Comparison of ENCODE assay signal across 9 mouse cellular contexts in the genomic region with DNA sequence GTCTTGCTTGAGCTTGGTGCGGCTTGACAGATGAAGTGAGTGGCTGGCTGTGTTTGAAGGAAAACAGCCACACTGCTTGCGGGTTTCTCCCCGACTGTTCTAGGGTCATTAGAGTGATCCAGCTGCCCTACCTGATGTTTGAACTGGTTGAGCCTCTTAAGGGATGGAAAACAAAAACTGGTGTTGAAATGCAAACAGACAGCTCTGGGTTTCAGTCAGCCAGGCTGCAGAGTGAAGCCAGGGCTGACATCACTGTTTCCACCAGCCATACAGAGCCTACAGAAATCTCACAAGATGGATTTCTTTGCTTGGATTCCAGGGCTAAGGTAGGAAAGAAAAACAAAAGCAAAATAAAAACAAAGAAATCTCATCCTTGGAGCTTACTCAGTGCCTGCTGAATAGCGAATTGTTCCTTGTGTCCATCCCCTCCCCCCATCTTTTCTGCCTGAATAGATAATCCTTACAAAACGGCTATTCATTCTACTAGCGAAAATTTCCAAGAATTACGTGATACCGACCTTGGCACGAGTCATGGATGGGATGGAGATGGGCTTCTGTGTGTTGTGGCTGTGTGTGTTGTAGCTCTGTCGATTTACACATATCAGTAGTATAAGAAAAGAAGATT. TPM values are rescaled to one million over a fixed set of nuclear protein-coding genes. Genes with fewer than 3 reads are reported as not detected.
DNase-seq lines count a peak whose midpoint lies in the region; ATAC-seq and TF ChIP-seq lines count a peak whose summit lies in the region.
"Had no signal": no experiment of that assay in that cellular context is flagged by ENCODE, and none has a peak within 500 bp of the region (broad histone marks: within the 10 kb centered on the region; RNA-seq: fewer than 3 reads in every experiment).

No protein-coding gene starts in this region.

- no peak for TF ChIP-seq CTCF in CH12.LX (conservative IDR thresholded peaks at IDR 0.05 in 1 of 2, IDR thresholded peaks at IDR 0.05 in 1 of 2; ENCODE audit: low read depth in 2 of 2, low read length in 2 of 2)
- TF ChIP-seq CTCF in liver, postnatal 0 days (IDR thresholded peaks at IDR 0.05; ENCODE audit: low read depth), result no peak
- TF ChIP-seq CTCF in intestine, postnatal 0 days (IDR thresholded peaks at IDR 0.05; ENCODE audit: low read depth), result no peak

- H3K36me3 ChIP-seq in CH12.LX (replicated peaks in 1 of 2; ENCODE audit: control insufficient read depth in 1 of 2, insufficient read depth in 1 of 2, low read length in 1 of 2), result peaks cover 0 to 3% of the 10 kb centered on the region in 2 experiments
- H3K36me3 ChIP-seq in liver, postnatal 0 days (replicated peaks; ENCODE audit: insufficient read depth, low read length), result no peaks in the 10 kb centered on the region
- H3K36me3 ChIP-seq in intestine, postnatal 0 days (ENCODE audit: control insufficient read depth, insufficient read depth), result no peaks in the 10 kb centered on the region

- DNase-seq in embryo, embryonic 10 days (ENCODE audit: low spot score), result peak; percentile 27
- no peak for DNase-seq in embryo, embryonic 9.5 days (ENCODE audit: extremely low spot score)
- DNase-seq in CH12.LX (ENCODE audit: extremely low read depth), result peak; percentile 70
- peak; percentile 35 for DNase-seq in forelimb bud, embryonic 11.5 days (ENCODE audit: low read depth, low spot score)
- DNase-seq in liver, postnatal 0 days, result peak; percentile 24
- no peak for DNase-seq in thymus, postnatal 36 days
- no peak for DNase-seq in ovary, postnatal 36 days (ENCODE audit: low spot score)
- DNase-seq: heart, postnatal 10 days had no signal

- peak overlapping the region; percentile 52 for H3K9ac ChIP-seq in CH12.LX (ENCODE audit: insufficient read depth, low read depth)
- H3K9ac ChIP-seq in liver, postnatal 0 days (replicated peaks), result 0 out of 2 replicates have a peak overlapping the region, but pooled peaks have one; percentile 8
- no peak overlapping the region for H3K9ac ChIP-seq in intestine, postnatal 0 days (ENCODE audit: low read depth, low read length)

- peak overlapping the region; percentile 61 for H3K4me2 ChIP-seq in CH12.LX (ENCODE audit: insufficient read depth, low read depth, poor library complexity, severe bottlenecking)
- peak overlapping the region; percentile 51 for H3K4me2 ChIP-seq in liver, postnatal 0 days (ENCODE audit: low read depth, low read length)
- H3K4me2 ChIP-seq in intestine, postnatal 0 days (replicated peaks; ENCODE audit: low read depth), result no peak overlapping the region

- TF ChIP-seq POLR2A in CH12.LX (IDR thresholded peaks at IDR 0.05; ENCODE audit: low read depth, low read length), result peak; percentile 43; the same call in 1 of the 2 replicates

- TF ChIP-seq EP300 in CH12.LX (IDR thresholded peaks at IDR 0.05; ENCODE audit: low read length), result peak; percentile 92
- no peak for TF ChIP-seq EP300 in liver, postnatal 0 days (IDR thresholded peaks at IDR 0.05; ENCODE audit: low read depth)

- peaks cover 24 to 47% of the 10 kb centered on the region in 2 experiments for H3K4me1 ChIP-seq in CH12.LX (ENCODE audit: control insufficient read depth in 1 of 2, insufficient read depth in 2 of 2)
- peaks cover 17% of the 10 kb centered on the region for H3K4me1 ChIP-seq in liver, postnatal 0 days (ENCODE audit: insufficient read depth)
- H3K4me1 ChIP-seq in intestine, postnatal 0 days (replicated peaks; ENCODE audit: control insufficient read depth, insufficient read depth, low read length), result no peaks in the 10 kb centered on the region

- 40% methylated on average over 10 of the region's 10 CpGs for WGBS in liver, postnatal 0 days (ENCODE audit: insufficient replicate concordance)
- 32% methylated on average over 10 of the region's 10 CpGs for WGBS in intestine, postnatal 0 days

- peaks cover 4% of the 10 kb centered on the region; the same call in 1 of the 2 replicates for H3K79me2 ChIP-seq in CH12.LX (replicated peaks; ENCODE audit: control insufficient read depth, extremely low read depth, insufficient read depth, poor library complexity, severe bottlenecking)

- peak overlapping the region; percentile 43 to 67 (median 50) for H3K4me3 ChIP-seq in CH12.LX (replicated peaks in 1 of 3; ENCODE audit: low read depth in 2 of 3, low read length in 2 of 3, poor library complexity in 1 of 3)
- H3K4me3 ChIP-seq in liver, postnatal 0 days (ENCODE audit: low read depth, low read length), result peak overlapping the region; percentile 20
- no peak overlapping the region for H3K4me3 ChIP-seq in intestine, postnatal 0 days (ENCODE audit: low read depth, low read length)

- in situ Hi-C loops in CH12.LX (cut with MboI; ENCODE audit: low pct_ligation_motif_present, low pct_unique_long_range_greater_than_20kb, low sequenced_read_pairs), result no loop called here

- peak; percentile 86 for ATAC-seq in liver, postnatal 0 days
- no peak for ATAC-seq in intestine, postnatal 0 days

- no peaks in the 10 kb centered on the region for H3K27me3 ChIP-seq in CH12.LX (replicated peaks)
- H3K27me3 ChIP-seq in liver, postnatal 0 days (ENCODE audit: insufficient read depth, low read length), result no peaks in the 10 kb centered on the region
- H3K27me3 ChIP-seq in intestine, postnatal 0 days (replicated peaks; ENCODE audit: control insufficient read depth, insufficient read depth, low read length), result no peaks in the 10 kb centered on the region

- dilution Hi-C loops in CH12.LX (cut with MboI; ENCODE audit: extremely low pct_ligation_motif_present, extremely low pct_unique_long_range_greater_than_20kb, low sequenced_read_pairs), result no loop called here

- no peaks in the 10 kb centered on the region for H3K9me3 ChIP-seq in CH12.LX (replicated peaks; ENCODE audit: low read length)
- H3K9me3 ChIP-seq in liver, postnatal 0 days (ENCODE audit: low read length), result no peaks in the 10 kb centered on the region
- H3K9me3 ChIP-seq in intestine, postnatal 0 days (ENCODE audit: control insufficient read depth), result no peaks in the 10 kb centered on the region

- peak overlapping the region; percentile 37; the same call in 1 of the 2 replicates for H3K27ac ChIP-seq in CH12.LX (ENCODE audit: insufficient read depth, low read depth)
- peak overlapping the region; percentile 74 for H3K27ac ChIP-seq in liver, postnatal 0 days (ENCODE audit: low read depth)
- no peak overlapping the region for H3K27ac ChIP-seq in intestine, postnatal 0 days (ENCODE audit: low read depth, low read length)

- no peak; the same call in 1 of the 2 replicates for TF ChIP-seq RAD21 in CH12.LX (IDR thresholded peaks at IDR 0.05; ENCODE audit: low read depth, low read length)

TF ChIP-seq in CH12.LX, 34 proteins besides CTCF, POLR2A, EP300 and RAD21 (continues in another document):
- TF ChIP-seq USF2 (conservative IDR thresholded peaks at IDR 0.05; ENCODE audit: low read depth, low read length) (no peak), ZMIZ1 (IDR thresholded peaks at IDR 0.05; ENCODE audit: low read depth, low read length) (0 out of 2 replicates have a peak, but pooled peaks have one; percentile 54), TBP (conservative IDR thresholded peaks at IDR 0.05; ENCODE audit: low read depth, low read length) (no peak), BHLHE40 (IDR thresholded peaks at IDR 0.05; ENCODE audit: low read depth, low read length) (peak; percentile 54), POLR2AphosphoS2 (IDR thresholded peaks at IDR 0.05; ENCODE audit: low read depth, low read length) (no peak), JUN (IDR thresholded peaks at IDR 0.05; ENCODE audit: insufficient read depth, low read depth, low read length) (peak; percentile 97), IRF4 (IDR thresholded peaks at IDR 0.05; ENCODE audit: low read depth, low read length) (peak; percentile 92), ELF1 (IDR thresholded peaks at IDR 0.05; ENCODE audit: low read depth, low read length) (no peak), UBTF (IDR thresholded peaks at IDR 0.05; ENCODE audit: low read depth, low read length) (no peak), HCFC1 (IDR thresholded peaks at IDR 0.05; ENCODE audit: low read depth, low read length) (no peak; the same call in 1 of the 2 replicates), ETS1 (conservative IDR thresholded peaks at IDR 0.05; ENCODE audit: low read depth, low read length) (peak; percentile 78), CHD1 (IDR thresholded peaks at IDR 0.05; ENCODE audit: low read depth, low read length) (no peak; the same call in 1 of the 2 replicates), ZNF384 (IDR thresholded peaks at IDR 0.05; ENCODE audit: low read depth, low read length) (no peak), ZC3H11A (IDR thresholded peaks at IDR 0.05; ENCODE audit: low read depth, low read length) (no peak), MAZ (IDR thresholded peaks at IDR 0.05; ENCODE audit: low read depth, low read length) (no peak), RCOR1 (conservative IDR thresholded peaks at IDR 0.05; ENCODE audit: low read depth, low read length) (peak; percentile 47; the same call in 1 of the 2 replicates), MAFK (IDR thresholded peaks at IDR 0.05; ENCODE audit: insufficient replicate concordance, low read length) (peak; percentile 13; the same call in 1 of the 2 replicates), SIN3A (IDR thresholded peaks at IDR 0.05; ENCODE audit: low read length) (peak; percentile 64; the same call in 1 of the 2 replicates), ZKSCAN1 (IDR thresholded peaks at IDR 0.05; ENCODE audit: borderline replicate concordance, low read depth, low read length) (no peak), TCF12 (IDR thresholded peaks at IDR 0.05; ENCODE audit: low read depth, low read length) (peak; percentile 80), KAT2A (IDR thresholded peaks at IDR 0.05; ENCODE audit: insufficient replicate concordance, low read length) (no peak), MXI1 (IDR thresholded peaks at IDR 0.05; ENCODE audit: low read depth, low read length) (peak; percentile 43; the same call in 1 of the 2 replicates), NELFE (IDR thresholded peaks at IDR 0.05; ENCODE audit: low read depth, low read length) (no peak), MYC (IDR thresholded peaks at IDR 0.05; ENCODE audit: low read depth, low read length) (0 out of 2 replicates have a peak, but pooled peaks have one; percentile 31), JUND (conservative IDR thresholded peaks at IDR 0.05; ENCODE audit: low read depth, low read length) (peak; percentile 93), USF1 (IDR thresholded peaks at IDR 0.05; ENCODE audit: low read depth, low read length) (no peak), MAX (IDR thresholded peaks at IDR 0.05; ENCODE audit: low read length) (no peak), PAX5 (IDR thresholded peaks at IDR 0.05; ENCODE audit: low read length) (no peak), SMC3 (IDR thresholded peaks at IDR 0.05; ENCODE audit: low read depth, low read length) (no peak)

RNA-seq across cellular contexts. Expression of a gene that starts 37.4 kb away (rescaled TPM):
- total RNA-seq in CH12.LX (2012; rRNA removed), result 20.7 and 23.0 TPM in 2 replicates
- 39.5 and 40.4 TPM in 2 replicates for total RNA-seq in CH12.LX (2014; rRNA removed)
- 15.4 and 17.2 TPM in 2 replicates for polyA plus RNA-seq in CH12.LX (2012; ENCODE audit: insufficient read length, low read depth)
- 7.2 TPM in 2 replicates for polyA plus RNA-seq in liver, postnatal 0 days (2015; fragmentation: Nextera tagmentation; extraction: Ambion mirVana)
- polyA plus RNA-seq in intestine, postnatal 0 days (2015; fragmentation: Nextera tagmentation; extraction: Ambion mirVana), result 6.8 and 7.2 TPM in 2 replicates

Comparison
In these comparisons a context has a peak if more than half of its experiments do, and no peak if none do; other contexts are left out.
1. DNase-seq: peak in embryo, embryonic 10 days (single experiment), CH12.LX (single experiment), forelimb bud, embryonic 11.5 days (single experiment) and liver, postnatal 0 days (single experiment); none in embryo, embryonic 9.5 days (single experiment), thymus, postnatal 36 days (0 of 2) and ovary, postnatal 36 days (single experiment).